Mouse (Mus musculus): ENCODE measurements around the gene Zfp97. TPM values are rescaled to one million over a fixed set of nuclear protein-coding genes. Genes with fewer than 3 reads are reported as not detected.

Gene Zfp97
- 8.9 and 10.7 TPM in 2 replicates for polyA plus RNA-seq (2015; fragmentation: Nextera tagmentation; extraction: Ambion mirVana)

DNA sequence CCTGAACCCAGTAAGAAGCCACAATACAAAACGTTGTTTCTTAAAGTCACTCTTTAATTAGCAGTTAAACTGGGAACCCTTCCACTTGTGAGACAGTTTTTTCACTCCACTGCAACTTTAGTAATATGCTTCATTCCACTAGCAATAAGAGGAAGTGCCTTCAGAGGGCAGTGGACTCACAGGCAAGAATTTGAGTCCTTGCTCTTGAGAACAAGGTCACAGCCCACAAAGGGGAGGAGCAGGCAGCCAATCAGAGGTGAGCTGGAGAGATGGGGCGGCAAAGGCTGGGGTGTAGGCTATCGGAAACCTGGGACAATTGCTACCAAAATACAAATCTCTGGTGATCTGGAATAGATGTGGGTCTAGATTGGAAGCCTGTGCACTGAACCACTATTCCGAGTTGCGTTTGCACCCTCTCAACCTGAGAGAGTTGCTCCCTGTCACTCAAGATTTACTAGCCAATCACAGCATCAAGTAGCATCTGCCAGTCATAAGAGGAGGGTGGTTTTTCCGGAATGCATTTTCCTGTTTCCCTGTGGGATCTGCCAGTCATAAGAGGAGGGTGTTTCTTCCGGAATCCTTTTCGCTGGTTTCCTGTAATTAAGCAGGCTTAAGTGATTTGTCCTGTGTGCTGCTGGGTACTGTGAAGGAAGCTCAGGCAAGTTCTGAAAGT lies at the start of gene Zfp97:
TSS of gene Zfp97 (plus strand) at position 586 of the 673 bp plus-strand sequence.

Other genes starting within 250 kb of the Zfp97 start
- gene Zfp960, start 57.3 kb upstream of the Zfp97 start, polyA plus RNA-seq (2015; fragmentation: Nextera tagmentation; extraction: Ambion mirVana), result 5.2 and 5.3 TPM in 2 replicates

Data from adrenal gland, postnatal 0 days (tissue).